Mouse (Mus musculus) midbrain, embryonic 10.5 days (tissue): Measurements from ENCODE around the gene Cdc34. TPM values are rescaled to one million over a fixed set of nuclear protein-coding genes. Genes with fewer than 3 reads are reported as not detected.

ENCODE experiments used
- DNase-seq: peaks from one replicate; pipeline ENCODE4 v3.0.0-alpha.2; 2017; ENCODE audit warnings: low spot score
- H3K27ac ChIP-seq: fragments of 300-500 bp; sonication (generic); replicated peaks from 2 replicates; pipeline ENCODE4 v1.5.1; 2016; ENCODE audit warnings: mild to moderate bottlenecking
- H3K27me3 ChIP-seq: fragments of 300-500 bp; sonication (generic); 2 replicates; pipeline ENCODE4 v1.6.1; 2016; ENCODE audit warnings: low read depth, mild to moderate bottlenecking; ENCODE audit not compliant: poor library complexity, severe bottlenecking
- H3K36me3 ChIP-seq: fragments of 300-500 bp; sonication (generic); 2 replicates; pipeline ENCODE4 v1.6.1; 2016; ENCODE audit warnings: mild to moderate bottlenecking, moderate library complexity
- H3K4me1 ChIP-seq: fragments of 300-500 bp; sonication (generic); 2 replicates; pipeline ENCODE4 v1.6.1; 2016
- H3K4me3 ChIP-seq: fragments of 300-500 bp; sonication (generic); 2 replicates; pipeline ENCODE4 v1.5.1; 2016; ENCODE audit warnings: mild to moderate bottlenecking, moderate library complexity
- H3K9me3 ChIP-seq: fragments of 300-500 bp; sonication (generic); replicated peaks from 2 replicates; pipeline ENCODE4 v1.6.1; 2016; ENCODE audit warnings: mild to moderate bottlenecking
- WGBS: fragments of 180-500 bp; shearing (Covaris S2); methylation state at CpG from one replicate; pipeline ENCODE4 v1.1.7; 2016; 5-methylcytosine and 5-hydroxymethylcytosine counted together
- polyA plus RNA-seq: library from polyadenylated mRNA; unstranded; fragments of >200 nt; fragmentation: Nextera tagmentation; extraction: Ambion mirVana; gene quantifications from 2 replicates; pipeline ENCODE4 v1.2.1, GENCODE M21; 2016

Gene Cdc34
- polyA plus RNA-seq, 1 experiment from 2014 or later = 270 TPM

- Histone ChIP-seq H3K27ac (peak within 1 kb of the TSS; percentile 46; the same call in 1 of the 2 replicates), H3K4me3 (peak within 1 kb of the TSS; percentile 72), H3K36me3 (peaks cover 17% of the 10 kb centered on the region), H3K4me1 (peaks cover 27% of the 10 kb centered on the region), H3K9me3 (no peaks in the 10 kb centered on the region), H3K27me3 (peaks cover 68% of the 10 kb centered on the region)
- no peak for DNase-seq
- 2% methylated on average over 89 of the region's 91 CpGs for WGBS
These were observed 34.4 kb downstream of the Cdc34 start, which contains the start of gene Hcn2 for GRCm38 (mm10) chr10:79716254-79716987. Gene Hcn2, plus strand, starts transcription at chr10:79716634.

GRCm38 (mm10) chr10:79716988-79717355 lies 35.0 kb downstream of the Cdc34 start:
- Histone ChIP-seq H3K27ac (peak overlapping the region; percentile 46; the same call in 1 of the 2 replicates), H3K9me3 (no peaks in the 10 kb centered on the region), H3K4me1 (peaks cover 29% of the 10 kb centered on the region), H3K36me3 (peaks cover 11% of the 10 kb centered on the region), H3K27me3 (peaks cover 68% of the 10 kb centered on the region), H3K4me3 (peak overlapping the region; percentile 72)
- WGBS = under 1% methylated on average over 44 of the region's 44 CpGs
- DNase-seq = no peak

- DNase-seq = peak; percentile 74
- peak overlapping the region; percentile 72 for H3K4me3 ChIP-seq
- H3K9me3 ChIP-seq = no peaks in the 10 kb centered on the region
- peaks cover 3% of the 10 kb centered on the region for H3K36me3 ChIP-seq
- H3K4me1 ChIP-seq = peaks cover 26% of the 10 kb centered on the region
- 6% methylated on average over 43 of the region's 43 CpGs for WGBS
- peaks cover 68% of the 10 kb centered on the region for H3K27me3 ChIP-seq
- H3K27ac ChIP-seq = no peak overlapping the region
These were observed 35.8 kb downstream of the Cdc34 start for GRCm38 (mm10) chr10:79717640-79718357.

- Histone ChIP-seq H3K36me3 (no peaks in the 10 kb centered on the region), H3K4me1 (peaks cover 27% of the 10 kb centered on the region), H3K9me3 (no peaks in the 10 kb centered on the region), H3K4me3 (no peak overlapping the region), H3K27ac (no peak overlapping the region), H3K27me3 (peaks cover 44% of the 10 kb centered on the region)
- no peak for DNase-seq
- 76% methylated on average over 5 of the region's 5 CpGs for WGBS
These were observed 39.1 kb downstream of the Cdc34 start for GRCm38 (mm10) chr10:79721089-79721488.

GRCm38 (mm10) chr10:79723047-79723446 lies 41.1 kb downstream of the Cdc34 start:
- H3K4me1 ChIP-seq = peaks cover 9% of the 10 kb centered on the region; the same call in 1 of the 2 replicates
- H3K36me3 ChIP-seq = no peaks in the 10 kb centered on the region
- no peak overlapping the region for H3K27ac ChIP-seq
- H3K27me3 ChIP-seq = peaks cover 24% of the 10 kb centered on the region
- H3K9me3 ChIP-seq = no peaks in the 10 kb centered on the region
- no peak for DNase-seq
- H3K4me3 ChIP-seq = no peak overlapping the region
- whole genome bisulfite sequencing = 61% methylated on average over 6 of the region's 6 CpGs

- no peak for DNase-seq
- Histone ChIP-seq H3K27ac (no peak overlapping the region), H3K4me1 (peaks cover 11% of the 10 kb centered on the region; the same call in 1 of the 2 replicates), H3K27me3 (peaks cover 18% of the 10 kb centered on the region), H3K36me3 (no peaks in the 10 kb centered on the region), H3K9me3 (no peaks in the 10 kb centered on the region), H3K4me3 (no peak overlapping the region)
- WGBS = 90% methylated on average over 7 of the region's 7 CpGs
These were observed 41.7 kb downstream of the Cdc34 start for GRCm38 (mm10) chr10:79723692-79724091.

GRCm38 (mm10) chr10:79726090-79726489 lies 44.1 kb downstream of the Cdc34 start:
- peaks cover 13% of the 10 kb centered on the region; the same call in 1 of the 2 replicates for H3K4me1 ChIP-seq
- DNase-seq = peak; percentile 54
- no peaks in the 10 kb centered on the region for H3K27me3 ChIP-seq
- H3K36me3 ChIP-seq = no peaks in the 10 kb centered on the region
- no peak overlapping the region for H3K4me3 ChIP-seq
- 33% methylated on average over 11 of the region's 11 CpGs for WGBS
- no peak overlapping the region for H3K27ac ChIP-seq
- H3K9me3 ChIP-seq = no peaks in the 10 kb centered on the region

- Histone ChIP-seq H3K27ac (no peak overlapping the region), H3K4me3 (no peak overlapping the region), H3K27me3 (no peaks in the 10 kb centered on the region), H3K9me3 (no peaks in the 10 kb centered on the region), H3K4me1 (peaks cover 10% of the 10 kb centered on the region; the same call in 1 of the 2 replicates), H3K36me3 (peaks cover 17% of the 10 kb centered on the region)
- no peak for DNase-seq
- 74% methylated on average over 28 of the region's 28 CpGs for WGBS
These were observed 46.6 kb downstream of the Cdc34 start for GRCm38 (mm10) chr10:79728323-79729249.

GRCm38 (mm10) chr10:79729357-79729965 lies 47.5 kb downstream of the Cdc34 start:
- Histone ChIP-seq H3K9me3 (no peaks in the 10 kb centered on the region), H3K27ac (no peak overlapping the region), H3K36me3 (peaks cover 26% of the 10 kb centered on the region), H3K4me1 (peaks cover 10% of the 10 kb centered on the region; the same call in 1 of the 2 replicates), H3K4me3 (no peak overlapping the region), H3K27me3 (peaks cover 2% of the 10 kb centered on the region)
- 92% methylated on average over 13 of the region's 13 CpGs for WGBS
- DNase-seq = no peak

- no peak for DNase-seq
- peaks cover 32% of the 10 kb centered on the region for H3K27me3 ChIP-seq
- peaks cover 56% of the 10 kb centered on the region for H3K36me3 ChIP-seq
- H3K4me1 ChIP-seq = peaks cover 17% of the 10 kb centered on the region
- 96% methylated on average over 1 of the region's 1 CpGs for WGBS
- H3K9me3 ChIP-seq = peaks cover 5% of the 10 kb centered on the region; the same call in 1 of the 2 replicates
- no peak overlapping the region for H3K27ac ChIP-seq
- H3K4me3 ChIP-seq = no peak overlapping the region
These were observed 50.5 kb downstream of the Cdc34 start for GRCm38 (mm10) chr10:79732500-79732899.

GRCm38 (mm10) chr10:79733847-79734246 lies 51.9 kb downstream of the Cdc34 start:
- H3K9me3 ChIP-seq = peaks cover 9% of the 10 kb centered on the region
- H3K27ac ChIP-seq = no peak overlapping the region
- H3K27me3 ChIP-seq = peaks cover 35% of the 10 kb centered on the region
- 95% methylated on average over 15 of the region's 15 CpGs for WGBS
- no peak overlapping the region for H3K4me3 ChIP-seq
- H3K36me3 ChIP-seq = peaks cover 70% of the 10 kb centered on the region
- H3K4me1 ChIP-seq = peaks cover 11% of the 10 kb centered on the region
- DNase-seq = no peak

- peaks cover 35% of the 10 kb centered on the region for H3K27me3 ChIP-seq
- H3K9me3 ChIP-seq = peaks cover 23% of the 10 kb centered on the region
- H3K36me3 ChIP-seq = peaks cover 85% of the 10 kb centered on the region
- no peak for DNase-seq
- H3K4me3 ChIP-seq = peak overlapping the region; percentile 33
- 26% methylated on average over 52 of the region's 52 CpGs for WGBS
- no peak overlapping the region for H3K27ac ChIP-seq
- H3K4me1 ChIP-seq = peaks cover 11% of the 10 kb centered on the region
These were observed 53.4 kb downstream of the Cdc34 start for GRCm38 (mm10) chr10:79735361-79735760.
